Mouse (Mus musculus): ENCODE results near the gene Sapcd1. TPM values are rescaled to one million over a fixed set of nuclear protein-coding genes. Genes with fewer than 3 reads are reported as not detected.
"Not testable (repeated sequence)": the region's sequence is repeated elsewhere in the genome, so short reads cannot be mapped to it uniquely, and the experiment has no call there.

Sapcd1 gene
- polyA plus RNA-seq, 1 experiment from 2014 or later: 12.2 TPM

DNA sequence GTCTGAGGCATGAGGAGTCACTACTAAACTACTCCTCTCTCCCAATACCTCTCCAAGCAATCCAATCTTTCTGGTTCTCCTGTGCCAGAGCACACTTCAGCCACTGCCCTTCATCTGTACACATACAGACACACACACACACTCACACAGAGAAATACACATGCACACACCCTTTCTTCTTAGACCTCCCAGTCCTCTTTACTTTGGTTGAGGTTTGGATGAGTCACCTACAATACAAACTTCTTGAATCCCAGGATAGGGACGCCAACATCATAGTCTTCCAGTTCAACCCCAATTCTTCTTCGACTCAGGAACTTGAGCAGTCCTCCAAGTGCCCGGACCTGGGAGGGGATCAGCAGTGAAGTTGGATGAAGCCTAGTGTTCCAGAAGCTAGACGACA, 16.0 kb upstream of the Sapcd1 start:
- Histone ChIP-seq H3K4me3 (ENCODE audit: low read depth, low read length) (no peak overlapping the region), H3K27ac (replicated peaks; ENCODE audit: low read depth, low read length) (no peak overlapping the region), H3K36me3 (ENCODE audit: control insufficient read depth, insufficient read depth, low read length) (no peaks in the 10 kb centered on the region), H3K4me1 (ENCODE audit: control insufficient read depth, insufficient read depth, low read length) (peaks cover 33% of the 10 kb centered on the region), H3K27me3 (replicated peaks; ENCODE audit: control insufficient read depth, insufficient read depth, low read length) (no peaks in the 10 kb centered on the region), H3K4me2 (ENCODE audit: low read depth, low read length) (no peak overlapping the region), H3K9ac (ENCODE audit: low read depth, low read length) (no peak overlapping the region), H3K9me3 (ENCODE audit: control insufficient read depth, low read length) (no peaks in the 10 kb centered on the region)
- DNase-seq (ENCODE audit: low spot score) (no peak), ATAC-seq (ENCODE audit: low read depth) (no peak)
- 84% methylated on average over 4 of the region's 4 CpGs for WGBS

DNA sequence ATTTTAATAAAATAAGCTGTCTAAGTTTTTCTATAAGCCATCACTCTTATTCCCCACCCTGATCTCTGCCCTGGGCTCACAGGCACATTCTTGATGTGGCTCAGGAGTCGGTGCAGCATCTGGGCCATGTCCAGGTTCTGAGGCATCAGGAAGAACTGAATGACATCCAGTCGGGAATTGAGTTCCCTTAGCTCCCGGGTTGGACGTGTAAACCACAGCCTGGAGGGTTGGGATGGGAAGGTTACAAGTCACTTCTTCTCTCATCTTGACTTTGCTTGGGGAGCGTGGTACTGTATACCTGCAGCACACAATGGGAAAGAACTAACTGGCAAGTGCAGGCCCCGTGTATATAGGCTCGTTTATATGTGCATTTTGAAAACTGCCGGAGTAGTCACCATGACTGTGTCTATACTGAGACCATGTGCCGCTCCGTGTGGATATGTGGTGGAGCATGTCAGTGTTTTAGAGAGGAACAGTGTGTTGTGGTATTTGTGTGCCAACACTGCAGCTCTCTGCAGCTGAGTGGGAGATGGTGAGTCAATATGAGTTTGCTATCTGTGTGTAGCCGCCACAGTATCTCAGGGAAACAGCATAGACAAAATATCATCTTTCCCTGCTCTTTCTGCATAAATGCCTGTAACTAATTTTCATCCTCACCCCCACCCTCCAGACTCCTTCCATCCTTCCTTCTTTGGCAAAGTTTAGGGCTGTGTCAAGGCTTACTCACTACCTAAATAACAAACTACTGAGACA, 11.5 kb upstream of the Sapcd1 start:
- Histone ChIP-seq H3K27me3 (replicated peaks; ENCODE audit: control insufficient read depth, insufficient read depth, low read length) (no peaks in the 10 kb centered on the region), H3K36me3 (ENCODE audit: control insufficient read depth, insufficient read depth, low read length) (no peaks in the 10 kb centered on the region), H3K9ac (ENCODE audit: low read depth, low read length) (no peak overlapping the region), H3K4me3 (ENCODE audit: low read depth, low read length) (no peak overlapping the region), H3K27ac (replicated peaks; ENCODE audit: low read depth, low read length) (no peak overlapping the region), H3K4me2 (ENCODE audit: low read depth, low read length) (no peak overlapping the region), H3K9me3 (ENCODE audit: control insufficient read depth, low read length) (no peaks in the 10 kb centered on the region), H3K4me1 (ENCODE audit: control insufficient read depth, insufficient read depth, low read length) (no peaks in the 10 kb centered on the region)
- ATAC-seq (ENCODE audit: low read depth): no peak
- WGBS: 81% methylated on average over 11 of the region's 11 CpGs
- DNase-seq (ENCODE audit: low spot score): no peak

DNA sequence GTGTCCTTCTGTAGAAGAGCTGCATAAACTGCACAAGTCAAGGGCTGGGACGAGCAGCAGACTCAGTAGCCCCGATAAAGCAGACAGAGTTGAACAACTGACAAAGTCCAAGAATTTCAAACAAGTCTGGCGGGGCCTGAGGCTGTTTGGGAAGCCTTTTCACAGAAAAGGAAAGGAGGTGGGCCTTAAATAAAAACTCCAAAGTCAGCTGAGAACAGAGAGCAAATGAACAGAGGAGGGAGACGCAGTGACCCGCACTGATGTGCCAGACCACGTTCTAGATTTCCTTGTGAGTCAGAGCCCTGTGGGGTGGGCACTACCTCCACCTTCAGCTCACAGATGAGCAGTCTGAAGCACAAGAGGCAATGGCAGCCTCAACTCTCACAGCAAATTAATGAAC, 7.1 kb upstream of the Sapcd1 start:
- Histone ChIP-seq H3K27me3 (replicated peaks; ENCODE audit: control insufficient read depth, insufficient read depth, low read length) (no peaks in the 10 kb centered on the region), H3K4me3 (ENCODE audit: low read depth, low read length) (no peak overlapping the region), H3K9ac (ENCODE audit: low read depth, low read length) (no peak overlapping the region; the same call in 1 of the 2 replicates), H3K4me1 (ENCODE audit: control insufficient read depth, insufficient read depth, low read length) (no peaks in the 10 kb centered on the region), H3K9me3 (ENCODE audit: control insufficient read depth, low read length) (no peaks in the 10 kb centered on the region), H3K27ac (replicated peaks; ENCODE audit: low read depth, low read length) (no peak overlapping the region), H3K36me3 (ENCODE audit: control insufficient read depth, insufficient read depth, low read length) (no peaks in the 10 kb centered on the region), H3K4me2 (ENCODE audit: low read depth, low read length) (no peak overlapping the region)
- DNase-seq (ENCODE audit: low spot score): no peak
- 69% methylated on average over 6 of the region's 6 CpGs for WGBS
- no peak for ATAC-seq (ENCODE audit: low read depth)

DNA sequence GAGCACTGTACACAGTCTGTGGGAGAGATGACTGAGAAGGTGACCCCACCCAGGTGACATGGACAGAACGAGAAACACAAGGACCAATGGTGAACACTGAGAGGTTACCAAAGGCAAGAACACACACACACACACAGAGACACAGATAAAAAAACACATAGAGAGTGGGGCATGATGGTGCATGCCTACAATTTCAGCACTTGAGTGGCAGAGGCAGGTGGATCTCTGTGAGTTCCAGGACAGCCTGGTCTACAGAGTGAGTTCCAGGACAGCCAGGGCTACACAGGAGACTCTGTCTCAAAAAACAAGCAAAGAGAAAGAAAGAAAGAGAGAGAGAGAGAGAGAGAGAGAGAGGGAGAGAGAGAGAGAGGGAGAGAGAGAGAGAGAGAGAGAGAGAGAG, 5.9 kb upstream of the Sapcd1 start:
- not testable (repeated sequence) for H3K9me3 ChIP-seq (ENCODE audit: control insufficient read depth, low read length); H3K36me3 ChIP-seq (ENCODE audit: control insufficient read depth, insufficient read depth, low read length); H3K4me1 ChIP-seq (ENCODE audit: control insufficient read depth, insufficient read depth, low read length); H3K27me3 ChIP-seq (replicated peaks; ENCODE audit: control insufficient read depth, insufficient read depth, low read length); ATAC-seq (ENCODE audit: low read depth); H3K27ac ChIP-seq (replicated peaks; ENCODE audit: low read depth, low read length); H3K4me3 ChIP-seq (ENCODE audit: low read depth, low read length); H3K9ac ChIP-seq (ENCODE audit: low read depth, low read length); H3K4me2 ChIP-seq (ENCODE audit: low read depth, low read length); DNase-seq (ENCODE audit: low spot score)
- WGBS: 75% methylated on average over 1 of the region's 1 CpGs

DNA sequence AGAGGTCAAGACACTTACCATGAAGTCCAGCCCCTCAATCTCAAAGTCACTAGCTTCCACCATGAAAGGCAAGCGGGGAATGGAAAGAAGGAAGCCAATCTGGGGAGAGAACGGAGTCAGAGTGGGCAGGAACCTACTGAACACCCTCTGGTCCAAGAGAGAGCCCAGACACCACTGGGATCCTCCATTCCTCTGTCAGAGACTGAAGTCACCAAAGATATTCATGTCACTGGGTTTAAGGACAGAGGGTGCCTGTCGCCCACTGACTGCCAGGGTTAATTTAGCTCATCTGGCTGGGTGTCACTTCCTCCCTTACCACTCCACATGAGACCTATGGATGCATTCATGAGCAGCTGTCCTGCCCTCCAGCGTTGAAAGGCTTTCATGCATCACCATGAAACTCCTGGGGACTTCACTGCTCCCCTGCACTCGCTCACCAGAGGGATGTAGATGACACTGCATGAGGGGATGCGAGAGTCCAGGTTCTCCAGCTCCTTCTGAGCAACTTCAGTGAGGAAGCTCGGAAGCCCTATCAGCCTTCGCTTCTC, 4.6 kb upstream of the Sapcd1 start:
- Histone ChIP-seq H3K36me3 (ENCODE audit: control insufficient read depth, insufficient read depth, low read length) (no peaks in the 10 kb centered on the region), H3K9me3 (ENCODE audit: control insufficient read depth, low read length) (no peaks in the 10 kb centered on the region), H3K9ac (ENCODE audit: low read depth, low read length) (no peak overlapping the region), H3K27me3 (replicated peaks; ENCODE audit: control insufficient read depth, insufficient read depth, low read length) (no peaks in the 10 kb centered on the region), H3K4me2 (ENCODE audit: low read depth, low read length) (no peak overlapping the region), H3K4me3 (ENCODE audit: low read depth, low read length) (no peak overlapping the region), H3K27ac (replicated peaks; ENCODE audit: low read depth, low read length) (no peak overlapping the region), H3K4me1 (ENCODE audit: control insufficient read depth, insufficient read depth, low read length) (no peaks in the 10 kb centered on the region; the same call in 1 of the 2 replicates)
- no peak for DNase-seq (ENCODE audit: low spot score)
- no peak for ATAC-seq (ENCODE audit: low read depth)
- 79% methylated on average over 8 of the region's 8 CpGs for WGBS

DNA sequence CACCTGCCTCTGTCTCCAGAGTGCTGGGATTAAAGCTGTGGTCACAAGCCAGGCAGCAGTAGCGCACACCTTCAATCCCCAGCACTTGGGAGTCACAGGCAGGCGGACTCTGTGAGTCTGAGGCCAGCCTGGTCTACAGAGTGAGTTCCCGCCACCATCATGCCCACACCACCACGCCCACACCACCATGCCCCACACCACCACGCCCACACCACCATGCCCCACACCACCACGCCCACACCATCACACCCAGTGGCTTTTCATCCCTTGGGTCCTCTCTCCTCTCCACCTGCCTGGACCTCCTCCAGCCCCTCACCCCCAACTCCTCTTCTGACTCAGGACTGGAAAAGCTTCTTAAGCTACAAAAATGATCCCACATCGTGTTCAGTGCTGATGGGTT, 4.1 kb upstream of the Sapcd1 start:
- 88% methylated on average over 7 of the region's 7 CpGs for WGBS
- H3K9ac ChIP-seq (ENCODE audit: low read depth, low read length): no peak overlapping the region
- H3K27me3 ChIP-seq (replicated peaks; ENCODE audit: control insufficient read depth, insufficient read depth, low read length): no peaks in the 10 kb centered on the region
- H3K27ac ChIP-seq (replicated peaks; ENCODE audit: low read depth, low read length): no peak overlapping the region
- H3K4me3 ChIP-seq (ENCODE audit: low read depth, low read length): no peak overlapping the region
- no peaks in the 10 kb centered on the region for H3K9me3 ChIP-seq (ENCODE audit: control insufficient read depth, low read length)
- DNase-seq (ENCODE audit: low spot score) (no peak), ATAC-seq (ENCODE audit: low read depth) (no peak)
- no peak overlapping the region for H3K4me2 ChIP-seq (ENCODE audit: low read depth, low read length)
- H3K4me1 ChIP-seq (ENCODE audit: control insufficient read depth, insufficient read depth, low read length): no peaks in the 10 kb centered on the region; the same call in 1 of the 2 replicates
- H3K36me3 ChIP-seq (ENCODE audit: control insufficient read depth, insufficient read depth, low read length): no peaks in the 10 kb centered on the region

DNA sequence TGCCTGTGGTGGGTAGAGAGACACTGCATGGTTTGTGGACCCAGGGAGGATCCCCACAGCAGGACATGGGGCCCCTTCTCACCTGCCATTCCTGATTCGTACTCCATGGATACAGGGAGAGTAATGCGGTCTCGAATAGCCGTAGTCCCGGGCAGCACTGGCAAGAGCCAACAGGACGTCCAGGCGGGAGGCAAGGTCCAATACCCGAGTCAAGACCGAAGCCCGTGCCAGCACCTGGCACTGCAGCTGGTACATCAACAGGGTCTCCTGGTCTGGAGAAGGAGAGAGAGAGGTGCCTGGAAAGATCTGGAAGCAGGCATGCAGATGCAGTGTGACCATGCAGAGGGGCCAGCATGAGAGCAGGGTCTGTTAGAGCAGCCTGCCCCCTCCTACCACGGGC, 3.5 kb upstream of the Sapcd1 start:
- Histone ChIP-seq H3K9ac (ENCODE audit: low read depth, low read length) (no peak overlapping the region), H3K27ac (replicated peaks; ENCODE audit: low read depth, low read length) (no peak overlapping the region), H3K4me3 (ENCODE audit: low read depth, low read length) (no peak overlapping the region), H3K27me3 (replicated peaks; ENCODE audit: control insufficient read depth, insufficient read depth, low read length) (no peaks in the 10 kb centered on the region), H3K4me2 (ENCODE audit: low read depth, low read length) (no peak overlapping the region), H3K9me3 (ENCODE audit: control insufficient read depth, low read length) (no peaks in the 10 kb centered on the region), H3K4me1 (ENCODE audit: control insufficient read depth, insufficient read depth, low read length) (peaks cover under 1% of the 10 kb centered on the region), H3K36me3 (ENCODE audit: control insufficient read depth, insufficient read depth, low read length) (no peaks in the 10 kb centered on the region)
- ATAC-seq (ENCODE audit: low read depth): no peak
- no peak for DNase-seq (ENCODE audit: low spot score)
- WGBS: 90% methylated on average over 11 of the region's 11 CpGs

DNA sequence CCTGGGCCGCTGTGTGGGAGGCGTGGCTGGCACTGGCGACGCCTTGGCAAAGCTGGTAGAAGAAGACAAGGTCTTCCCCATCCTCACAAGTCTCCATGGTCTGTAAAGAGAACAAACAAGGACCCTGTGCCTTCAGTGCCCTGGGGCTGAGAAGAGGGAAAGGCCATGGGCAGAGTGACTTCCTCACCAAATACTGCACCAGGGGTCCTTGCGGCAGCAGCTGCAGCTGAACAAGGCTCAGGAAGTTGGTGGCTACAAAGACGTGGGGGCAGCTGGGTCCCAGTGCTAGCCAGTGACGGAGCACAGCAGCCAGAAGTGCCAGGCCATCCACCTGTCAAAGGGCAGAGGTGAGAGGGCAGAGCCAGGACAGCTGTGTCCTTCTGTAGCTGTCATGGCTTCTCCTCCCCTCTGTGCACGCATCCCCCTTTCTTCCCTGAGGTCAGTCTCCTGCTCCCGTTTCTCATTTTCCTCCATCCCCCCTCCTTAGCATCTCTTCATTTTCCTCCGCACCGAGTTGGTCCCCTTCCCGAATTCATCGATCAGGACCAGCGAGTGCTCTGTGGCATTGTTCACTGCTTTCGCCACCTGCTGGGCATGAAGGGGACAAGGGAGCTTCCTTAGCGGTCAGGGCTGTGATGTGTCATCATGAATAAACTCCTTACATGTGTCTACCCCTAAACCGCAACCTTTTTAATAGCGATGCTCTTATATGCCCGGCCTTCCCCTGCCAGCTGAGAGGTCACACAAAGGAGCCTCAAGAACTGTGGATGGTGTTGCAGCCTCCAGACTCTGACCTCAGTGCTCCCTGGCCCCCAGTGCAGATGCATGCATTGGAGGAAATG, 2.1 kb upstream of the Sapcd1 start:
- Histone ChIP-seq H3K4me3 (ENCODE audit: low read depth, low read length) (no peak overlapping the region), H3K27ac (replicated peaks; ENCODE audit: low read depth, low read length) (no peak overlapping the region), H3K9me3 (ENCODE audit: control insufficient read depth, low read length) (no peaks in the 10 kb centered on the region), H3K36me3 (ENCODE audit: control insufficient read depth, insufficient read depth, low read length) (no peaks in the 10 kb centered on the region), H3K9ac (ENCODE audit: low read depth, low read length) (no peak overlapping the region; the same call in 1 of the 2 replicates), H3K27me3 (replicated peaks; ENCODE audit: control insufficient read depth, insufficient read depth, low read length) (no peaks in the 10 kb centered on the region), H3K4me2 (ENCODE audit: low read depth, low read length) (no peak overlapping the region), H3K4me1 (ENCODE audit: control insufficient read depth, insufficient read depth, low read length) (peaks cover 4% of the 10 kb centered on the region)
- ATAC-seq (ENCODE audit: low read depth) (no peak), DNase-seq (ENCODE audit: low spot score) (no peak)
- WGBS: 36% methylated on average over 18 of the region's 19 CpGs

Measured in embryonic facial prominence, embryonic 14.5 days (tissue).